Mouse (Mus musculus): ENCODE data around the gene Mndal.

DNA sequence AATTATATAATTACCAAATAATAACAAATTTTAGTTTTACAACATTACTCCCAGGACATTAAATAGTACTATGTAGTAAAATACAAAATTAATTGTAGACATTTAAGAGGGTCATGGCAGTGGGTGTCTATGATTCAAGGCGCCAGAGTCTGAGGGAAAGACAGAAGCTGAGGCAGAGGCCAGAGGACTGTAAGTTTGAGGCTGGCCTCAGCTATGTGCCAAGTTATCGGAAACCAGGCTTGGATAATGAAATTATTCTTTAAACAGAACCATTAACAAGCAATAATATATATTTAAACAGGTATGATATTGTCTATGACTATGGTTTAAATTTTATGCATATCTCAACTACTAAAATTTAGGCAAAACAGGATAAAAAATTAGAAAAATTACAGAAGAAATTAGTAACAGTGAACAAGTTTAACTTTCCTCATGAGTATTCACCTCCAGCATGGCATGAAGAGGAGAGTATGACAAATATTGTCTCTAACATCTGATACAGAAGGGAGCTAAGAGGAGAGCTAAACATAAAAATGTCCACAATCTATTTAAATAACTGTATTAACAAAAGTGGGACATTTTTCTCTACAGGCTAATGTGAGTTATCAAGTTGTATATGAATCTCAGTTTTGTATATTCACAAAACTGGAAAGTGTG lies 30.4 kb downstream of the Mndal start:
- no peak for TF ChIP-seq TCF12 (IDR thresholded peaks at IDR 0.05; ENCODE audit: insufficient read depth, poor library complexity, severe bottlenecking)
- TF ChIP-seq CEBPB (IDR thresholded peaks at IDR 0.05; ENCODE audit: insufficient read depth, poor library complexity, severe bottlenecking) = no peak
- no peak for TF ChIP-seq POLR2AphosphoS2 (IDR thresholded peaks at IDR 0.05; ENCODE audit: insufficient read length, low read depth)
- TF ChIP-seq POLR2A (IDR thresholded peaks at IDR 0.05; ENCODE audit: insufficient read length, low read depth) = no peak
- TF ChIP-seq USF1 (IDR thresholded peaks at IDR 0.05; ENCODE audit: low read depth) = no peak
- TF ChIP-seq REST (IDR thresholded peaks at IDR 0.05; ENCODE audit: insufficient read depth, insufficient read length) = no peak
- no peak for TF ChIP-seq MYOD1 (IDR thresholded peaks at IDR 0.05; ENCODE audit: control insufficient read depth in 1 of 3, insufficient read length in 2 of 3, low read depth in 2 of 3)
- TF ChIP-seq TCF3 (IDR thresholded peaks at IDR 0.05; ENCODE audit: insufficient read length, low read depth) = no peak
- TF ChIP-seq MAX (IDR thresholded peaks at IDR 0.05; ENCODE audit: low read depth) = no peak
- no peak for TF ChIP-seq MYOG (IDR thresholded peaks at IDR 0.05; ENCODE audit: control insufficient read depth in 1 of 3, insufficient read depth in 1 of 3, insufficient read length in 2 of 3, low read depth in 2 of 3)
- TF ChIP-seq E2F4 (IDR thresholded peaks at IDR 0.05; ENCODE audit: insufficient read depth) = no peak
- TF ChIP-seq SRF (IDR thresholded peaks at IDR 0.05; ENCODE audit: control insufficient read depth, insufficient read length, low read depth) = no peak
